Mouse (Mus musculus): ENCODE results near the gene Kcnb1.

- TF ChIP-seq CTCF (IDR thresholded peaks at IDR 0.05; ENCODE audit: control insufficient read depth, insufficient read depth, insufficient read length) (no peak), USF1 (IDR thresholded peaks at IDR 0.05; ENCODE audit: low read depth) (no peak), FOSL1 (IDR thresholded peaks at IDR 0.05; ENCODE audit: insufficient read depth, low read length, poor library complexity, severe bottlenecking) (no peak), MAX (IDR thresholded peaks at IDR 0.05) (no peak), CEBPB (IDR thresholded peaks at IDR 0.05; ENCODE audit: low read depth) (no peak)
Measured at GRCm38 (mm10) chr2:167090271-167090670, 99.7 kb downstream of the Kcnb1 start.
